8 mouse cellular contexts compared by ENCODE assay signal in genomic region chr15:95598630-95599029, GRCm38 (mm10). TPM values are rescaled to one million over a fixed set of nuclear protein-coding genes. Genes with fewer than 3 reads are reported as not detected.
A peak's percentile ranks its signal among the peaks of the same experiment; 100 is the strongest.
DNase-seq lines count a peak whose midpoint lies in the region; ATAC-seq and TF ChIP-seq lines count a peak whose summit lies in the region.

No protein-coding gene starts in this region.

- no peaks in the 10 kb centered on the region for H3K4me1 ChIP-seq in heart, adult 2 months (ENCODE audit: control insufficient read depth, insufficient read depth, low read length)
- H3K4me1 ChIP-seq in heart, embryonic 12.5 days (replicated peaks): no peaks in the 10 kb centered on the region
- H3K4me1 ChIP-seq in neural tube, embryonic 15.5 days: no peaks in the 10 kb centered on the region

- WGBS in heart, adult 2 months: 47% methylated on average over 1 of the region's 1 CpGs
- 55% methylated on average over 1 of the region's 1 CpGs for WGBS in heart, embryonic 12.5 days
- 61% methylated on average over 1 of the region's 1 CpGs for WGBS in neural tube, embryonic 15.5 days

- H3K79me2 ChIP-seq in heart, adult 2 months (replicated peaks; ENCODE audit: control insufficient read depth, insufficient read depth, low read length): no peaks in the 10 kb centered on the region

- no peaks in the 10 kb centered on the region for H3K36me3 ChIP-seq in heart, adult 2 months (ENCODE audit: control insufficient read depth, insufficient read depth, low read length)
- no peaks in the 10 kb centered on the region for H3K36me3 ChIP-seq in heart, embryonic 12.5 days
- no peaks in the 10 kb centered on the region for H3K36me3 ChIP-seq in neural tube, embryonic 15.5 days

- no peak overlapping the region for H3K4me3 ChIP-seq in heart, adult 2 months
- no peak overlapping the region for H3K4me3 ChIP-seq in heart, embryonic 12.5 days
- no peak overlapping the region for H3K4me3 ChIP-seq in neural tube, embryonic 15.5 days (replicated peaks)

- no peak for TF ChIP-seq EP300 in heart, adult 2 months (IDR thresholded peaks at IDR 0.05; ENCODE audit: insufficient read depth, low read depth, low read length)

- peak; percentile 53 for TF ChIP-seq CTCF in heart, adult 2 months (IDR thresholded peaks at IDR 0.05)

- intact Hi-C loops in heart, adult 2 months (cut with DNase I): no loop called here

- TF ChIP-seq POLR2A in heart, adult 2 months (IDR thresholded peaks at IDR 0.05; ENCODE audit: insufficient read depth, low read depth, low read length): no peak

- no peak for ATAC-seq in heart, embryonic 12.5 days (ENCODE audit: insufficient number of reproducible peaks, low FRiP score)
- ATAC-seq in neural tube, embryonic 15.5 days (ENCODE audit: low FRiP score): no peak

- no peak overlapping the region for H3K27ac ChIP-seq in heart, adult 2 months
- no peak overlapping the region for H3K27ac ChIP-seq in heart, embryonic 12.5 days (ENCODE audit: poor library complexity, severe bottlenecking)
- no peak overlapping the region for H3K27ac ChIP-seq in neural tube, embryonic 15.5 days (replicated peaks)

- no peaks in the 10 kb centered on the region for H3K27me3 ChIP-seq in heart, adult 2 months (ENCODE audit: control insufficient read depth, insufficient read depth, low read length)
- no peaks in the 10 kb centered on the region; the same call in 1 of the 2 replicates for H3K27me3 ChIP-seq in heart, embryonic 12.5 days (replicated peaks)
- H3K27me3 ChIP-seq in neural tube, embryonic 15.5 days (replicated peaks): no peaks in the 10 kb centered on the region

- DNase-seq in heart, adult 2 months: no peak
- peak; percentile 25 for DNase-seq in neural tube, embryonic 10.5 days (ENCODE audit: extremely low spot score, low spot score)
- DNase-seq in embryo, embryonic 11.5 days (ENCODE audit: low read depth, low spot score): peak; percentile 4
- peak; percentile 19 for DNase-seq in right cerebral cortex, postnatal 14 days
- DNase-seq in kidney, postnatal 14 days: no peak
- no peak for DNase-seq in natural killer cell, adult 2 months (ENCODE audit: low spot score in 2 of 2)

- H3K9me3 ChIP-seq in heart, embryonic 12.5 days (replicated peaks): no peaks in the 10 kb centered on the region
- H3K9me3 ChIP-seq in neural tube, embryonic 15.5 days (replicated peaks): no peaks in the 10 kb centered on the region

- H3K9ac ChIP-seq in heart, adult 2 months (ENCODE audit: low read depth, low read length): no peak overlapping the region
- H3K9ac ChIP-seq in heart, embryonic 12.5 days: no peak overlapping the region
- H3K9ac ChIP-seq in neural tube, embryonic 15.5 days (replicated peaks): no peak overlapping the region

- no peak overlapping the region for H3K4me2 ChIP-seq in heart, embryonic 12.5 days
- no peak overlapping the region for H3K4me2 ChIP-seq in neural tube, embryonic 15.5 days

RNA-seq across cellular contexts. Expression of gene Dbx2, which starts 57.1 kb away (rescaled TPM):
- not detected for total RNA-seq in heart, adult 2 months (2021)
- not detected in 2 replicates for polyA plus RNA-seq in heart, adult 2 months (2012; rRNA removed)
- not detected in 2 replicates for polyA plus RNA-seq in heart, embryonic 12.5 days (2016; fragmentation: Nextera tagmentation; extraction: Ambion mirVana)
- 15.0 and 16.4 TPM in 2 replicates for polyA plus RNA-seq in neural tube, embryonic 15.5 days (2015; fragmentation: Nextera tagmentation; extraction: Ambion mirVana)

Comparison
In these comparisons a context has a peak if more than half of its experiments do, and no peak if none do; other contexts are left out.
1. DNase-seq: peak in neural tube, embryonic 10.5 days (single experiment), embryo, embryonic 11.5 days (single experiment) and right cerebral cortex, postnatal 14 days (single experiment); none in heart, adult 2 months (0 of 2), kidney, postnatal 14 days (single experiment) and natural killer cell, adult 2 months (0 of 2).
2. RNA of gene Dbx2, which starts 57.1 kb away (polyA plus RNA-seq): 15.0 to 16.4 TPM in neural tube, embryonic 15.5 days; not detected in heart, adult 2 months and not detected in heart, embryonic 12.5 days; every median in the first group is over 10 times any median in the second.